Mouse (Mus musculus) gastrocnemius, adult 8-10 months (tissue): Measurements from ENCODE around the gene Hace1. TPM values are rescaled to one million over a fixed set of nuclear protein-coding genes. Genes with fewer than 3 reads are reported as not detected.
"Not testable (repeated sequence)": the region's sequence is repeated elsewhere in the genome, so short reads cannot be mapped to it uniquely, and the experiment has no call there.

ENCODE experiments used
- DNase-seq, 2 experiments: peaks; one replicate each; pipeline ENCODE4 v3.0.0; 2022; ENCODE audit warnings: low spot score in 2 of 2
- total RNA-seq, 4 experiments: library from RNA; stranded (reverse); gene quantifications; 2 replicates each; pipeline ENCODE4 v1.2.4; 2022

The Hace1 gene
- 1 to 10 TPM; 3.2 to 4.9 (median 3.6) TPM for total RNA-seq

- DNase-seq: peak; percentile 40 to 52
These were observed at the start of gene Hace1 for GRCm38 (mm10) chr10:45577731-45578297. Hace1 (plus strand) TSS chr10:45577829.

- DNase-seq: not testable (repeated sequence)
These were observed 40.3 kb upstream of the Hace1 start for GRCm38 (mm10) chr10:45537334-45537733.

GRCm38 (mm10) chr10:45542726-45543125 lies 34.9 kb upstream of the Hace1 start:
- DNase-seq: no peak

- DNase-seq: no peak
These were observed 30.8 kb upstream of the Hace1 start for GRCm38 (mm10) chr10:45546799-45547198.

- no peak for DNase-seq
These were observed 731 bp downstream of the Hace1 start for GRCm38 (mm10) chr10:45578298-45578821.

- DNase-seq: no peak
These were observed 5.7 kb downstream of the Hace1 start for GRCm38 (mm10) chr10:45583310-45583709.

- no peak for DNase-seq
These were observed 6.2 kb downstream of the Hace1 start for GRCm38 (mm10) chr10:45583829-45584228.

GRCm38 (mm10) chr10:45584311-45585102 lies 6.9 kb downstream of the Hace1 start:
- DNase-seq: no peak

- no peak for DNase-seq
These were observed 28.2 kb downstream of the Hace1 start for GRCm38 (mm10) chr10:45605853-45606252.

- DNase-seq: no peak
These were observed 33.1 kb downstream of the Hace1 start for GRCm38 (mm10) chr10:45610727-45611126.

GRCm38 (mm10) chr10:45616012-45616411 lies 38.4 kb downstream of the Hace1 start:
- no peak for DNase-seq

- no peak for DNase-seq
These were observed 41.4 kb downstream of the Hace1 start for GRCm38 (mm10) chr10:45619039-45619438.

- DNase-seq: no peak
These were observed 54.4 kb downstream of the Hace1 start for GRCm38 (mm10) chr10:45631995-45632394.

- DNase-seq: no peak
These were observed 55.0 kb downstream of the Hace1 start for GRCm38 (mm10) chr10:45632641-45633040.

GRCm38 (mm10) chr10:45635201-45635600 lies 57.6 kb downstream of the Hace1 start:
- no peak for DNase-seq

- no peak for DNase-seq
These were observed 62.1 kb downstream of the Hace1 start for GRCm38 (mm10) chr10:45639762-45640161.

GRCm38 (mm10) chr10:45654026-45654425 lies 76.4 kb downstream of the Hace1 start:
- no peak for DNase-seq

GRCm38 (mm10) chr10:45662015-45662414 lies 84.4 kb downstream of the Hace1 start:
- no peak for DNase-seq

- DNase-seq: no peak
These were observed 90.6 kb downstream of the Hace1 start for GRCm38 (mm10) chr10:45668266-45668665.

GRCm38 (mm10) chr10:45676796-45677195 lies 99.2 kb downstream of the Hace1 start:
- no peak for DNase-seq

GRCm38 (mm10) chr10:45686191-45686590 lies 108.6 kb downstream of the Hace1 start:
- DNase-seq: no peak

- DNase-seq: no peak
These were observed 117.3 kb downstream of the Hace1 start for GRCm38 (mm10) chr10:45694931-45695330.

- no peak for DNase-seq
These were observed 117.9 kb downstream of the Hace1 start for GRCm38 (mm10) chr10:45695522-45695921.
